In the genomic region with DNA sequence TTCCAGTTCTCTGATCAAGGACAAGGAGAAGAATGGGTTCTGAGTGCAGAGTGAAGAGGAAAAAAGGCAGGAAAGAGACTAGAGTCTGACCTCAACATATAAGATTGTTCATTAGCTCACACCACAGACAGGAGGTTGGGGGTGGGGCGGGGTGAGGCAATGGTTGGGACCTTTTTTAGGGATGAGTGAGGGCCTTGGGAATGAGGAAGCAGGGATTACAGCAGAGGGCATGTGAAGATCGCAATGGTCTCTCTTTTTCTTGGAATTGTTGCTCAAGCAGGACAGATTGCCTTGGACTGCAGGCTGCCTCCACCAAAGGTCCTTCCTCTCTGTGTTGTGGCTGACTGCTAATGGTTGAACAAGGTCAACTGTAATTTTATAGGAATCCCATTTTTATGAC, we compare ENCODE assay signal across 17 mouse cellular contexts. TPM values are rescaled to one million over a fixed set of nuclear protein-coding genes. Genes with fewer than 3 reads are reported as not detected.
DNase-seq lines count a peak whose midpoint lies in the region; ATAC-seq and TF ChIP-seq lines count a peak whose summit lies in the region.
"Had no signal": no experiment of that assay in that cellular context is flagged by ENCODE, and none has a peak within 500 bp of the region (broad histone marks: within the 10 kb centered on the region; RNA-seq: fewer than 3 reads in every experiment).

No protein-coding gene starts in this region.

- H3K36me3 ChIP-seq in stomach, postnatal 0 days (ENCODE audit: control insufficient read depth, insufficient read depth, low read length), result no peaks in the 10 kb centered on the region
- no peaks in the 10 kb centered on the region for H3K36me3 ChIP-seq in forebrain, embryonic 15.5 days
- H3K36me3 ChIP-seq: G1E; hindbrain, embryonic 13.5 days; limb, embryonic 15.5 days had no signal

- no peak overlapping the region for H3K4me3 ChIP-seq in stomach, postnatal 0 days (ENCODE audit: low read depth, low read length)
- H3K4me3 ChIP-seq in forebrain, embryonic 15.5 days, result no peak overlapping the region
- H3K4me3 ChIP-seq: hindbrain, embryonic 13.5 days; limb, embryonic 15.5 days had no signal

- H3K4me2 ChIP-seq in stomach, postnatal 0 days (replicated peaks; ENCODE audit: low read depth), result no peak overlapping the region
- H3K4me2 ChIP-seq in forebrain, embryonic 15.5 days (replicated peaks), result no peak overlapping the region
- H3K4me2 ChIP-seq: hindbrain, embryonic 13.5 days; limb, embryonic 15.5 days had no signal

- H3K9me3 ChIP-seq in stomach, postnatal 0 days (ENCODE audit: control insufficient read depth, low read length), result no peaks in the 10 kb centered on the region
- H3K9me3 ChIP-seq in forebrain, embryonic 15.5 days, result no peaks in the 10 kb centered on the region
- H3K9me3 ChIP-seq: G1E; hindbrain, embryonic 13.5 days; limb, embryonic 15.5 days had no signal

- 61% methylated on average over 2 of the region's 2 CpGs for WGBS in stomach, postnatal 0 days
- 89% methylated on average over 2 of the region's 2 CpGs for WGBS in forebrain, embryonic 15.5 days

- DNase-seq in heart, adult 18-20 months, result peak; percentile 32 to 44
- no peak for DNase-seq in heart, postnatal 25 days (ENCODE audit: low spot score)
- DNase-seq in testis, postnatal 10 days (ENCODE audit: low spot score), result peak; percentile 66
- DNase-seq in testis, postnatal 14 days (ENCODE audit: low spot score), result no peak
- peak; percentile 26 for DNase-seq in gastrocnemius, postnatal 10 days
- no peak for DNase-seq in stomach, postnatal 0 days (ENCODE audit: low spot score)
- DNase-seq in right cerebral cortex, postnatal 14 days, result no peak
- DNase-seq: B cell, adult 2 months; cerebellum, adult 11 months; kidney, adult 9 months; layer of hippocampus, postnatal 36 days had no signal

- H3K4me1 ChIP-seq in stomach, postnatal 0 days (replicated peaks; ENCODE audit: control insufficient read depth, insufficient read depth), result no peaks in the 10 kb centered on the region
- H3K4me1 ChIP-seq in forebrain, embryonic 15.5 days, result no peaks in the 10 kb centered on the region
- H3K4me1 ChIP-seq: hindbrain, embryonic 13.5 days; limb, embryonic 15.5 days had no signal

- no peaks in the 10 kb centered on the region for H3K27me3 ChIP-seq in stomach, postnatal 0 days (ENCODE audit: control insufficient read depth, insufficient read depth, low read length)
- no peaks in the 10 kb centered on the region for H3K27me3 ChIP-seq in forebrain, embryonic 15.5 days
- H3K27me3 ChIP-seq: hindbrain, embryonic 13.5 days; limb, embryonic 15.5 days had no signal

- H3K27ac ChIP-seq in stomach, postnatal 0 days (replicated peaks), result no peak overlapping the region
- no peak overlapping the region for H3K27ac ChIP-seq in forebrain, embryonic 15.5 days (replicated peaks)
- H3K27ac ChIP-seq: hindbrain, embryonic 13.5 days; limb, embryonic 15.5 days had no signal

- no peak for TF ChIP-seq CTCF in stomach, postnatal 0 days (IDR thresholded peaks at IDR 0.05; ENCODE audit: low read depth)

- no peak for TF ChIP-seq EP300 in stomach, postnatal 0 days (optimal IDR thresholded peaks at IDR 0.05)

- ATAC-seq in stomach, postnatal 0 days (ENCODE audit: low FRiP score, low TSS enrichment), result 0 out of 2 replicates have a peak, but pooled peaks have one; percentile 68
- no peak for ATAC-seq in forebrain, embryonic 15.5 days (replicated peaks)
- ATAC-seq: activated CD4-positive, CD25-positive, alpha-beta regulatory T cell, adult 4 months had no signal

- no peak overlapping the region for H3K9ac ChIP-seq in stomach, postnatal 0 days (ENCODE audit: low read length)
- no peak overlapping the region for H3K9ac ChIP-seq in forebrain, embryonic 15.5 days (replicated peaks)
- H3K9ac ChIP-seq: hindbrain, embryonic 13.5 days; limb, embryonic 15.5 days had no signal

- intact Hi-C loops in heart, postnatal 25 days (cut with DNase I), result no loop called here

RNA-seq across cellular contexts. Expression of a gene that starts 12.6 kb away (rescaled TPM):
- not detected for total RNA-seq in heart, adult 18-20 months (2021)
- not detected for total RNA-seq in heart, postnatal 25 days (2021)
- under 1 TPM in 1 of 2 experiments, not detected in 1; 0.41 TPM for total RNA-seq in gastrocnemius, postnatal 10 days (2021)
- 6.6 and 6.8 TPM in 2 replicates for polyA plus RNA-seq in stomach, postnatal 0 days (2015; fragmentation: Nextera tagmentation; extraction: Ambion mirVana)
- polyA plus RNA-seq in forebrain, embryonic 15.5 days (2015; fragmentation: Nextera tagmentation; extraction: Ambion mirVana), result 0.06 and 0.10 TPM in 2 replicates
- total RNA-seq: layer of hippocampus, postnatal 36 days had no signal
- polyA plus RNA-seq: activated CD4-positive, CD25-positive, alpha-beta regulatory T cell, adult 4 months; thymus, postnatal 0 days had no signal

RNA-seq across cellular contexts. Expression of a gene that starts 21.6 kb away (rescaled TPM):
- 10 to 100 TPM; 24.2 to 25.6 TPM for total RNA-seq in heart, adult 18-20 months (2021)
- 10 to 100 TPM; 20.7 to 22.3 TPM for total RNA-seq in heart, postnatal 25 days (2021)
- total RNA-seq in gastrocnemius, postnatal 10 days (2021), result 10 to 100 TPM; 33.7 to 35.5 TPM
- 372 and 379 TPM in 2 replicates for polyA plus RNA-seq in stomach, postnatal 0 days (2015; fragmentation: Nextera tagmentation; extraction: Ambion mirVana)
- polyA plus RNA-seq in forebrain, embryonic 15.5 days (2015; fragmentation: Nextera tagmentation; extraction: Ambion mirVana), result 364 and 375 TPM in 2 replicates

RNA-seq across cellular contexts. Expression of a gene that starts 22.4 kb away (rescaled TPM):
- total RNA-seq in heart, adult 18-20 months (2021), result not detected
- not detected for total RNA-seq in heart, postnatal 25 days (2021)
- not detected for total RNA-seq in gastrocnemius, postnatal 10 days (2021)
- 0.17 TPM in 1 of 2 replicates, not detected in the other for polyA plus RNA-seq in stomach, postnatal 0 days (2015; fragmentation: Nextera tagmentation; extraction: Ambion mirVana)
- polyA plus RNA-seq in forebrain, embryonic 15.5 days (2015; fragmentation: Nextera tagmentation; extraction: Ambion mirVana), result not detected in 2 replicates
- total RNA-seq: G1E; layer of hippocampus, postnatal 36 days had no signal
- polyA plus RNA-seq: hindbrain, embryonic 13.5 days; limb, embryonic 15.5 days; thymus, postnatal 0 days had no signal

RNA-seq across cellular contexts. Expression of a gene that starts 30.2 kb away (rescaled TPM):
- total RNA-seq in heart, adult 18-20 months (2021), result 10 to 100 TPM; 25.9 to 30.0 TPM
- total RNA-seq in heart, postnatal 25 days (2021), result 10 to 100 TPM; 20.0 to 22.5 TPM
- 1 to 10 TPM; 9.7 to 9.9 TPM for total RNA-seq in gastrocnemius, postnatal 10 days (2021)
- polyA plus RNA-seq in stomach, postnatal 0 days (2015; fragmentation: Nextera tagmentation; extraction: Ambion mirVana), result 19.4 and 22.0 TPM in 2 replicates
- polyA plus RNA-seq in forebrain, embryonic 15.5 days (2015; fragmentation: Nextera tagmentation; extraction: Ambion mirVana), result 74.8 and 76.2 TPM in 2 replicates

RNA-seq across cellular contexts. Expression of a gene that starts 36.7 kb away (rescaled TPM):
- total RNA-seq in heart, adult 18-20 months (2021), result under 1 TPM; 0.30 to 0.62 TPM
- under 1 TPM; 0.16 to 0.61 TPM for total RNA-seq in heart, postnatal 25 days (2021)
- total RNA-seq in gastrocnemius, postnatal 10 days (2021), result 1 to 10 TPM in 1 of 2 experiments, under 1 TPM in 1; 0.12 to 1.1 TPM
- polyA plus RNA-seq in stomach, postnatal 0 days (2015; fragmentation: Nextera tagmentation; extraction: Ambion mirVana), result 0.45 and 0.71 TPM in 2 replicates
- 30.1 and 34.3 TPM in 2 replicates for polyA plus RNA-seq in forebrain, embryonic 15.5 days (2015; fragmentation: Nextera tagmentation; extraction: Ambion mirVana)

Comparison
In these comparisons a context has a peak if more than half of its experiments do, and no peak if none do; other contexts are left out.
1. DNase-seq: peak in heart, adult 18-20 months (2 of 2), testis, postnatal 10 days (single experiment) and gastrocnemius, postnatal 10 days (single experiment); none in heart, postnatal 25 days (single experiment), testis, postnatal 14 days (single experiment), stomach, postnatal 0 days (single experiment) and right cerebral cortex, postnatal 14 days (single experiment).